Mouse (Mus musculus) heart, embryonic 11.5 days (tissue): ENCODE results near the gene Creb3l2. TPM values are rescaled to one million over a fixed set of nuclear protein-coding genes. Genes with fewer than 3 reads are reported as not detected.

Experiments
- ATAC-seq: fragments of 200-750 bp; cut with Nextera tagmentation; replicated peaks from 2 replicates; pipeline ENCODE4 v1.8.0; 2017; ENCODE audit warnings: moderate library complexity; ENCODE audit not compliant: insufficient number of reproducible peaks, low FRiP score, low TSS enrichment
- H3K27ac ChIP-seq: fragments of 300-500 bp; sonication (generic); 2 replicates; pipeline ENCODE4 v1.5.1; 2014; ENCODE audit warnings: mild to moderate bottlenecking, low read depth, low read length
- H3K27me3 ChIP-seq: fragments of 300-500 bp; sonication (generic); 2 replicates; pipeline ENCODE4 v1.6.1; 2014; ENCODE audit warnings: mild to moderate bottlenecking, low read length, mixed read lengths; ENCODE audit not compliant: control insufficient read depth, insufficient read depth
- H3K36me3 ChIP-seq: fragments of 300-500 bp; sonication (generic); 2 replicates; pipeline ENCODE4 v1.6.1; 2014; ENCODE audit warnings: mild to moderate bottlenecking, low read length, moderate library complexity, mixed read lengths; ENCODE audit not compliant: control insufficient read depth, insufficient read depth
- H3K4me1 ChIP-seq: fragments of 300-500 bp; sonication (generic); 2 replicates; pipeline ENCODE4 v1.6.1; 2014; ENCODE audit warnings: low read length; ENCODE audit not compliant: control insufficient read depth, insufficient read depth
- H3K4me2 ChIP-seq: fragments of 300-500 bp; sonication (generic); 2 replicates; pipeline ENCODE4 v1.6.1; 2014; ENCODE audit warnings: mild to moderate bottlenecking, moderate library complexity
- H3K4me3 ChIP-seq: fragments of 300-500 bp; sonication (generic); 2 replicates; pipeline ENCODE4 v1.5.1; 2014; ENCODE audit warnings: low read depth, low read length
- H3K9ac ChIP-seq: fragments of 300-500 bp; sonication (generic); 2 replicates; pipeline ENCODE4 v1.6.1; 2014; ENCODE audit warnings: mild to moderate bottlenecking, low read depth, low read length, moderate library complexity
- H3K9me3 ChIP-seq: fragments of 300-500 bp; sonication (generic); replicated peaks from 2 replicates; pipeline ENCODE4 v1.6.1; 2016; ENCODE audit warnings: low read length; ENCODE audit not compliant: control insufficient read depth
- WGBS: fragments of 180-500 bp; shearing (Covaris S2); extraction: QIAGEN DNeasy Blood & Tissue Kit; methylation state at CpG from one replicate; pipeline ENCODE4 v1.1.7; 2014; ENCODE audit not compliant: insufficient replicate concordance; 5-methylcytosine and 5-hydroxymethylcytosine counted together
- polyA plus RNA-seq: library from polyadenylated mRNA; unstranded; fragments of >200 nt; fragmentation: Nextera tagmentation; extraction: Ambion mirVana; gene quantifications from 2 replicates; pipeline ENCODE4 v1.2.1, GENCODE M21; 2014

The Creb3l2 gene
- polyA plus RNA-seq, 1 experiment from 2014 or later, result 42.9 TPM

DNA sequence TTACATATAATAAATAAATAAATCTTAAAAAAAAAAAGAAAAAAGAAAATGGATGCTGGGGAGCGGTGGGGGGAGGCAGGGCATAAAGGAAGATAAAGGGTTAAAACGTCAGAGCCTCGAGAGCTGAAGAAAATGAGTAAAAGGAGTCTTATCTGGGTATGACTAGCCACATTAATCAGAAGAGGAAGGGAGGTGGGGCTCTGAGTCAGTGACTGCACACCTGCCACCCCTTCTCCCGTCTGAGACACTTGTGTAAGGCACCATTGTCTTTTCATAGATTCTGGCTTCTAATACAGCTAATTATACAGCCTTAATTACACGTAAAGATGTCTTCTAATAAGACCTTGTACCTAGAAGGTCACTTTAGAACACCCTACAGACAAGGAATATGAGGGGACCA lies 13.6 kb upstream of the Creb3l2 start:
- Histone ChIP-seq H3K4me2 (no peak overlapping the region), H3K36me3 (no peaks in the 10 kb centered on the region), H3K9ac (no peak overlapping the region), H3K4me1 (no peaks in the 10 kb centered on the region), H3K27ac (no peak overlapping the region), H3K9me3 (no peaks in the 10 kb centered on the region), H3K27me3 (no peaks in the 10 kb centered on the region), H3K4me3 (no peak overlapping the region)
- WGBS, result 53% methylated on average over 5 of the region's 5 CpGs
- ATAC-seq, result no peak

DNA sequence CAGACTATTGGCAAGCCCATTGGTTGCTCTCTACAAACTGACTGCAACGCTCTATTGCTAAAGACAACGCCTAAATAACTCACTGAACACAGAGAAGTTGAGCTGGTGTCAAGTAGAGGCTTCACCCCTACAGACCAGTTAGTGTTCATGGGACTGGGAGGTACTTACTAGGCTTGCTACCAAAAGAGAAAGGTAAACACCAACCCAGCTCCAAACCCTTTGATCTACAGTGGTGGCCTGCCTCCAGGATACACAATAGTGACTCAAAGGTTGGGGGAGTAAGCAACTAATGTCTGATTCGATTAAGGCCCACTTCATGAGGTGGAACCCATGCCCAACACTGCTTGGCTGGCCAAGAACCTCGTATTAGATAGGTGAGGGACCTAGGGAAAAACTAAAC lies 11.1 kb upstream of the Creb3l2 start:
- Histone ChIP-seq H3K36me3 (no peaks in the 10 kb centered on the region), H3K4me1 (no peaks in the 10 kb centered on the region), H3K27ac (no peak overlapping the region), H3K4me2 (no peak overlapping the region), H3K27me3 (no peaks in the 10 kb centered on the region), H3K9ac (no peak overlapping the region), H3K4me3 (no peak overlapping the region), H3K9me3 (no peaks in the 10 kb centered on the region)
- no peak for ATAC-seq
- 71% methylated on average over 4 of the region's 4 CpGs for WGBS

GRCm38 (mm10) chr6:37451664-37452063 lies 9.7 kb upstream of the Creb3l2 start:
- H3K4me1 ChIP-seq, result no peaks in the 10 kb centered on the region
- 34% methylated on average over 4 of the region's 4 CpGs for WGBS
- H3K36me3 ChIP-seq, result no peaks in the 10 kb centered on the region
- no peak overlapping the region for H3K4me3 ChIP-seq
- H3K27me3 ChIP-seq, result no peaks in the 10 kb centered on the region
- H3K4me2 ChIP-seq, result no peak overlapping the region
- H3K9ac ChIP-seq, result no peak overlapping the region
- no peak overlapping the region for H3K27ac ChIP-seq
- no peaks in the 10 kb centered on the region for H3K9me3 ChIP-seq
- no peak for ATAC-seq

DNA sequence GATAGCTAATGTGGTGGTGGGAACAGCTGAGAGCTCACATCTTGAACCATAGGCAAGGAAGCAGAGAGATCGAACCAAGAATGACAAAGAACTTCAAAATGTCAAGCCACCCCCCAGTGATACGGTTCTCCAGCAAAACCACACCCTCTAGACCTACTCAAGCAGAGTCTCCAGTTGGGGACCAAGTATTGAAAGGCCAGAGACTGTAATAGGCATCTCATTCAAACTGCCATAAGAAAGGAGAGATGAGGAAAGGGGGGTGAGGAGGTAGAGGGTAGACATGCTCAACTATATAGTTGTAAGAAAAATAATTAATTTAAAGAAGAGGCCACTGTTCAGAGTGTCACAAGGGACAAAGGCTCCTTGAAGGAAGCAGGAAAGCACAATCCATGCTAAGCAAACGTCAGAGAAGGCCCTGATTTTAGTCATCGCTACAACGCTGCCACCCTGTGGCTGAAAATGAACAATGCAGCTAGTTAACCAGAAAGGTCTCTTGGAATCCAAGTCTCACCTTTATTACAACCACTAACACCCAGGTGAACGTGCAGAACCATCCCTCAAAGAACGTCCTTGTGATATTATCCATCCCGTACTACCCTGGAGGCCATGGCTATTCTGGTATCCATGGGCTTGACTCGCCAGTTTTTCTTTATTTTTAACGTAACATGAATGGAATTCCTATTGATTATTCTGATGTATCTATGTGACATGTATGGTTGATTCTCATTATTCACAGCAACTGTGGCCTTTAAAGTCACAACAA lies 5.9 kb upstream of the Creb3l2 start:
- H3K36me3 ChIP-seq, result no peaks in the 10 kb centered on the region
- H3K4me3 ChIP-seq, result no peak overlapping the region
- H3K27ac ChIP-seq, result no peak overlapping the region
- H3K9ac ChIP-seq, result no peak overlapping the region
- H3K4me1 ChIP-seq, result no peaks in the 10 kb centered on the region
- no peak overlapping the region for H3K4me2 ChIP-seq
- no peaks in the 10 kb centered on the region for H3K27me3 ChIP-seq
- 24% methylated on average over 10 of the region's 10 CpGs for WGBS
- no peak; the same call in 1 of the 2 replicates for ATAC-seq
- no peaks in the 10 kb centered on the region; the same call in 1 of the 2 replicates for H3K9me3 ChIP-seq

- H3K9me3 ChIP-seq, result no peaks in the 10 kb centered on the region; the same call in 1 of the 2 replicates
- H3K9ac ChIP-seq, result peak overlapping the region; percentile 62; the same call in 1 of the 2 replicates
- peak overlapping the region; percentile 30; the same call in 1 of the 2 replicates for H3K27ac ChIP-seq
- H3K4me3 ChIP-seq, result peak overlapping the region; percentile 41
- no peaks in the 10 kb centered on the region for H3K27me3 ChIP-seq
- H3K4me2 ChIP-seq, result peak overlapping the region; percentile 61
- ATAC-seq, result no peak
- H3K36me3 ChIP-seq, result no peaks in the 10 kb centered on the region; the same call in 1 of the 2 replicates
- 45% methylated on average over 4 of the region's 4 CpGs for WGBS
- H3K4me1 ChIP-seq, result peaks cover 15% of the 10 kb centered on the region
Observed at GRCm38 (mm10) chr6:37442781-37443180, 835 bp upstream of the Creb3l2 start.

DNA sequence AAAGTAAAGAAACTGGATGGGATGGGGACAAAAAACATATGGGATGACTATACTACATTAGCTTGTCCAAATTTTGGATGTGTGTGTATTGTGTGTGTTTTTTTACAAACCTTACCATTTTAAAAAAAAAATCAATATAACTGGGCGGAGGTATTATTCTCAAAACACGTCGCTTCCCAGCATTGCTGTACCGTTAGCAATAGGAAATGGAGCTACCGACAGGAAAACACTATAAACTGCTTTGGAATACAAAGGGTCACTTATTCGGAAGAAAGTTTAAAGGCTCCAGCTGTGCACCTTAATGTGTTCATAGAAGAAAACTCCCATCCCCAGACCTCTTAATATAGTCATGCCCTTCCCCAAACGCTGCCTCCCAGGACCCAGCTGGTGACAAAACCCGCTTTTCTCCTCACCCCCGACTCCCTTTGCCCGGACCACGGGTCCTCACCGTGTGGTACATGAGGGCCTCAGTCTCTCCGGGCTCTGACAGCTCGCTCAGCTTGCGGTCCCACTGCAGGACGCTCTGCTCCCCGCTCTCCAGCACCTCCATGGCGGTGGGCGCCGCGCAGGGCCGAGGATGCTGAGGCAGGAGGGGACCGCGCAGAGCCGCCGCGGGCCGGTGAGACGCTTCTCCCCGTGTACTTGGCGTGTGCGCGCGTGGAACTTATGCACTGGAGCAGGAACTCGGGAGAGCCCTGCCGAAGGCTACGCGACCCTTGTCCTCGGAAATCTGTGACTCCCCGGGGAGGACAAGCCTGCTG lies 515 bp downstream of the Creb3l2 start:
- Histone ChIP-seq H3K9ac (peak overlapping the region; percentile 84), H3K27ac (peak overlapping the region; percentile 89), H3K4me2 (peak overlapping the region; percentile 89), H3K9me3 (no peaks in the 10 kb centered on the region; the same call in 1 of the 2 replicates), H3K4me1 (peaks cover 26% of the 10 kb centered on the region), H3K27me3 (no peaks in the 10 kb centered on the region), H3K4me3 (peak overlapping the region; percentile 82), H3K36me3 (no peaks in the 10 kb centered on the region; the same call in 1 of the 2 replicates)
- WGBS, result under 1% methylated on average over 40 of the region's 40 CpGs
- peak; percentile 37; the same call in 1 of the 2 replicates for ATAC-seq

DNA sequence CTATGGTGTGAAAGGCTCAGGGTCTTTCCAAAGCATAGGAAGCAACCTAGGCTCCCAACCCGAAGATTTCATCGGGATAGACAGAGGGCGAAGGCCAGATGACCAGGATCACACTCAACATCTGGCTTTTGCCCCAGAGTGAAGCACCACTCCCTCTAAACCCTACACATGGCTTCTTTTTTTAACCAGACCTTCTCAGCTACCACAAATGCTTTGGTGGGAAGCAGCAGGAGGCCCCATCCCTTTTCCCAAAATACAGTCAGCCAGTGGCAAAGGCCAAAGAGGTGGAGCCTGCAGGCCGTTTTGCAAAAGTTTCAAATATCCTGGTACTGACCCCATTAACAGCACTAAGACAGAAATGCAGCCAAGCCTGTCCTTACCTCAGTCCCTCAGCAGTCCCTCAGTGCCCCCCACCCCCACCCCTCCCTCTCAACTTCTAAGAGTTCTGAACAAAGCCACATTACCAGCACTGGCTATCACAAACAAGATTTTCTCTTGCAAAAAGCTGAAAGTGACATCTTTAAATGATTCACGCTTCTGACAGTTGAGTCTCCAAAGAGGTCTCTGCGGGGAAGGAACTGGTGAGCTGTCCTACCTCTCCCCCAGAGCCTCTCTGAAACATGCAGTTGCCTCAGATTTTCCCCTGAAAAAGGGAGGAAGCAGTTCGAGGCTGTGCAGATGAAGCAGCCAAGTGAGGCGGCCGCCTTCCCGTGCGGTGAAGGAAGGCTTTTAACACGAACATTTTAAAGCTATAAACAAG lies 1.3 kb downstream of the Creb3l2 start:
- no peaks in the 10 kb centered on the region; the same call in 1 of the 2 replicates for H3K36me3 ChIP-seq
- ATAC-seq, result no peak
- WGBS, result 2% methylated on average over 12 of the region's 12 CpGs

More for the DNA sequence above, 1.3 kb downstream of the Creb3l2 start:
- H3K27ac ChIP-seq, result peak overlapping the region; percentile 89
- H3K9me3 ChIP-seq, result no peaks in the 10 kb centered on the region; the same call in 1 of the 2 replicates
- no peaks in the 10 kb centered on the region for H3K27me3 ChIP-seq
- H3K4me2 ChIP-seq, result peak overlapping the region; percentile 89
- H3K4me3 ChIP-seq, result peak overlapping the region; percentile 82
- H3K4me1 ChIP-seq, result peaks cover 32% of the 10 kb centered on the region
- peak overlapping the region; percentile 84 for H3K9ac ChIP-seq
